Mouse (Mus musculus) cerebellum, adult 2 months (tissue): ENCODE data around the gene Dscam.

ENCODE experiments used
- CTCF ChIP-seq: fragments of 200-500 bp; IDR thresholded peaks from 2 replicates; pipeline ENCODE4 v1.5.1; 2011; ENCODE audit warnings: low read depth, mild to moderate bottlenecking, control low read depth, low read length, moderate library complexity, borderline replicate concordance; ENCODE audit not compliant: insufficient read depth
- POLR2A ChIP-seq: fragments of 200-500 bp; IDR thresholded peaks from 2 replicates; pipeline ENCODE4 v1.6.1; 2011; ENCODE audit warnings: low read length, control low read depth, borderline replicate concordance; ENCODE audit not compliant: insufficient read depth

GRCm38 (mm10) chr16:96877271-96877670, 293.3 kb downstream of the Dscam start:
- no peak for TF ChIP-seq POLR2A
- no peak for TF ChIP-seq CTCF
